Comparison of ENCODE assay signal across 18 mouse cellular contexts in the genomic region with DNA sequence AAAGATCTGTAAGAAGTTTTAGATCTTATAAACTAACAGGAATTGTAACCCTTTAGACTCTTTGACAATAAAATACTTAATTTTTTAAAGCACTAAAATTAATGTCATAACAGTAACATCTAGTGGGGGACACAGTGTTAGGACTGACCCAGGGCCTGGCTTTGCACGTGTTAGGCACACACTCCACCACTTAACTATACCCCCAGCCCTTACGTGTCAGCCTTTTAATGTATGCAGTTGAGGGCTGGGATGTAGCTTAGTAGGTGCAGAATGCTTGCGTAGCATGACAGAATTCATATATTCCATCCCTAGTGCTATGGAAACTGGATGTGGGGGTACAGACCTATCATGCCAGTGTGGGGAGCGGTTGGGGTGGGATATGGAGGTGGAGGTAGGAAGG. TPM values are rescaled to one million over a fixed set of nuclear protein-coding genes. Genes with fewer than 3 reads are reported as not detected.
DNase-seq lines count a peak whose midpoint lies in the region; ATAC-seq and TF ChIP-seq lines count a peak whose summit lies in the region.
"Had no signal": no experiment of that assay in that cellular context is flagged by ENCODE, and none has a peak within 500 bp of the region (broad histone marks: within the 10 kb centered on the region; RNA-seq: fewer than 3 reads in every experiment).

No protein-coding gene starts in this region.

- DNase-seq in heart, postnatal 0 days (ENCODE audit: low spot score): no peak
- no peak for DNase-seq in heart, postnatal 36 days
- DNase-seq in lung, postnatal 10 days: no peak
- DNase-seq in cerebellum, postnatal 25 days: no peak
- DNase-seq: adrenal gland, postnatal 25 days; cerebellum, adult 2 months; heart, adult 18-20 months; right cerebral cortex, postnatal 25 days; thymus, postnatal 14 days had no signal

- intact Hi-C loops in heart, postnatal 36 days (cut with DNase I): no loop called here

- H3K4me1 ChIP-seq in heart, postnatal 0 days (ENCODE audit: control insufficient read depth, insufficient read depth): peaks cover 65% of the 10 kb centered on the region
- peaks cover 86% of the 10 kb centered on the region for H3K4me1 ChIP-seq in limb, embryonic 12.5 days (replicated peaks)

- H3K36me3 ChIP-seq in heart, postnatal 0 days (replicated peaks; ENCODE audit: control insufficient read depth, insufficient read depth, low read length): 0 out of 2 replicates have a peak, but pooled peaks cover 3% of the 10 kb centered on the region
- H3K36me3 ChIP-seq in limb, embryonic 12.5 days: no peaks in the 10 kb centered on the region
- H3K36me3 ChIP-seq: heart, embryonic 15.5 days; hindbrain, embryonic 13.5 days; neural tube, embryonic 13.5 days had no signal

- ATAC-seq in heart, postnatal 0 days (ENCODE audit: insufficient read depth, low read depth): no peak
- peak; percentile 8; the same call in 1 of the 2 replicates for ATAC-seq in common myeloid progenitor, adult 5-6 weeks (replicated peaks; ENCODE audit: low read depth, poor library complexity, severe bottlenecking)
- ATAC-seq in limb, embryonic 12.5 days (ENCODE audit: insufficient number of reproducible peaks, insufficient read depth, low FRiP score, low TSS enrichment, low read depth): no peak
- peak; percentile 13; the same call in 1 of the 2 replicates for ATAC-seq in megakaryocyte progenitor cell, adult 5-6 weeks (replicated peaks; ENCODE audit: poor library complexity)
- ATAC-seq: activated CD4-positive, CD25-positive, alpha-beta regulatory T cell, adult 4 months; forebrain, embryonic 16.5 days; Patski had no signal

- H3K9me3 ChIP-seq in heart, postnatal 0 days (replicated peaks; ENCODE audit: control insufficient read depth, low read length): no peaks in the 10 kb centered on the region
- no peaks in the 10 kb centered on the region for H3K9me3 ChIP-seq in limb, embryonic 12.5 days
- H3K9me3 ChIP-seq: heart, embryonic 15.5 days; hindbrain, embryonic 13.5 days; neural tube, embryonic 13.5 days had no signal

- TF ChIP-seq CTCF in heart, postnatal 0 days (IDR thresholded peaks at IDR 0.05; ENCODE audit: low read depth): no peak

- H3K27me3 ChIP-seq in heart, postnatal 0 days (ENCODE audit: control insufficient read depth, insufficient read depth, low read length): no peaks in the 10 kb centered on the region
- no peaks in the 10 kb centered on the region for H3K27me3 ChIP-seq in limb, embryonic 12.5 days
- H3K27me3 ChIP-seq: heart, embryonic 15.5 days; hindbrain, embryonic 13.5 days; neural tube, embryonic 13.5 days; Patski had no signal

- whole genome bisulfite sequencing in heart, postnatal 0 days: 95% methylated on average over 4 of the region's 4 CpGs
- WGBS in limb, embryonic 12.5 days: 87% methylated on average over 4 of the region's 4 CpGs

- H3K27ac ChIP-seq in heart, postnatal 0 days (ENCODE audit: low read depth): peak overlapping the region; percentile 50; the same call in 1 of the 2 replicates
- peak overlapping the region; percentile 56; the same call in 1 of the 2 replicates for H3K27ac ChIP-seq in limb, embryonic 12.5 days
- H3K27ac ChIP-seq: hindbrain, embryonic 13.5 days had no signal

- no peak overlapping the region for H3K4me3 ChIP-seq in heart, postnatal 0 days (ENCODE audit: low read depth, low read length)
- no peak overlapping the region for H3K4me3 ChIP-seq in limb, embryonic 12.5 days (replicated peaks)
- H3K4me3 ChIP-seq: heart, embryonic 15.5 days; hindbrain, embryonic 13.5 days; neural tube, embryonic 13.5 days had no signal

- no peak for TF ChIP-seq EP300 in heart, postnatal 0 days (IDR thresholded peaks at IDR 0.05; ENCODE audit: low read depth)

- H3K4me2 ChIP-seq in heart, postnatal 0 days (ENCODE audit: low read depth, low read length): no peak overlapping the region
- no peak overlapping the region for H3K4me2 ChIP-seq in limb, embryonic 12.5 days
- H3K4me2 ChIP-seq: hindbrain, embryonic 13.5 days; neural tube, embryonic 13.5 days had no signal

- no peak overlapping the region for H3K9ac ChIP-seq in heart, postnatal 0 days (replicated peaks; ENCODE audit: low read depth, low read length)
- no peak overlapping the region for H3K9ac ChIP-seq in limb, embryonic 12.5 days (replicated peaks)
- H3K9ac ChIP-seq: heart, embryonic 15.5 days; hindbrain, embryonic 13.5 days; neural tube, embryonic 13.5 days had no signal

RNA-seq across cellular contexts. Expression of a gene that starts 17.1 kb away (rescaled TPM):
- 84.1 and 115 TPM in 2 replicates for total RNA-seq in heart, postnatal 0 days (2014; rRNA removed; ENCODE audit: low replicate concordance)
- 42.8 and 45.2 TPM in 2 replicates for polyA plus RNA-seq in heart, postnatal 0 days (2015; fragmentation: Nextera tagmentation; extraction: Ambion mirVana)
- total RNA-seq in heart, postnatal 36 days (2021): 10 to 100 TPM; 34.7 to 40.7 TPM
- total RNA-seq in common myeloid progenitor, adult 5-6 weeks (2017): 33.3 and 36.0 TPM in 2 replicates
- 53.2 and 55.5 TPM in 2 replicates for polyA plus RNA-seq in limb, embryonic 12.5 days (2016; fragmentation: Nextera tagmentation; extraction: Ambion mirVana)
- total RNA-seq in megakaryocyte progenitor cell, adult 5-6 weeks (2015): 10.4 and 15.7 TPM in 2 replicates
- 8.8 and 17.4 TPM in 2 replicates for total RNA-seq in megakaryocyte progenitor cell, adult 5-6 weeks (2017)

Comparison
In these comparisons a context has a peak if more than half of its experiments do, and no peak if none do; other contexts are left out.
1. ATAC-seq: peak in common myeloid progenitor, adult 5-6 weeks (single experiment) and megakaryocyte progenitor cell, adult 5-6 weeks (single experiment); none in heart, postnatal 0 days (single experiment) and limb, embryonic 12.5 days (single experiment).